Mouse (Mus musculus): ENCODE results near the gene Bzw1. TPM values are rescaled to one million over a fixed set of nuclear protein-coding genes. Genes with fewer than 3 reads are reported as not detected.

Bzw1 gene
- polyA plus RNA-seq, 1 experiment from 2014 or later, result 375 TPM

DNA sequence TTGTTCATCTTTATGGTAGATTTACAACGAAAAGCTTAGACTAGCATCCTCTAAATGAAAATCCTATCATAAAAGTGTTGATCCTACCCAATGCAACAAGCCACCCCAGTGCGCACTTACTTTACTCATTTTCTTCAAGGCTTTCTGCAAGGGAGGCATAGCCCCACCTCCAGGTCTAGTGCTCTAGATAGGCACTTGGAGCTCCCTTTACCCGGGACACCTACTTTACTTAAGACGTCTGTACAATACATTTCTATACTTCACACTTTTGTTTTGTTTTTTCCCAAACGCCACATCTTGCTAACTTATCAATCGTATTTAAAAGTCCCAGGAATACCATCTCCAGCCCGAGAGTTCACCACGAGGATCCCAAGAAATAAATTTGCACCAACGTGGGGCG lies 52.0 kb downstream of the Bzw1 start:
- H3K4me1 ChIP-seq (replicated peaks; ENCODE audit: control insufficient read depth, insufficient read depth, low read length), result peaks cover 18% of the 10 kb centered on the region
- no peaks in the 10 kb centered on the region for H3K9me3 ChIP-seq (ENCODE audit: control insufficient read depth, low read length)
- no peaks in the 10 kb centered on the region for H3K27me3 ChIP-seq (replicated peaks; ENCODE audit: control insufficient read depth, insufficient read depth, low read length)
- 10% methylated on average over 10 of the region's 10 CpGs for WGBS
- peak overlapping the region; percentile 92 for H3K27ac ChIP-seq (ENCODE audit: low read length)
- peak overlapping the region; percentile 55 for H3K4me3 ChIP-seq (replicated peaks; ENCODE audit: low read length)
- peak overlapping the region; percentile 61 for H3K4me2 ChIP-seq (ENCODE audit: low read length)
- H3K36me3 ChIP-seq (ENCODE audit: control insufficient read depth, insufficient read depth), result peaks cover 4% of the 10 kb centered on the region; the same call in 1 of the 2 replicates
- no peak for ATAC-seq
- peak overlapping the region; percentile 78 for H3K9ac ChIP-seq (replicated peaks; ENCODE audit: low read depth, low read length)

- Histone ChIP-seq H3K9me3 (ENCODE audit: control insufficient read depth, low read length) (no peaks in the 10 kb centered on the region), H3K4me2 (ENCODE audit: low read length) (peak within 1 kb of the TSS; percentile 61), H3K4me3 (replicated peaks; ENCODE audit: low read length) (peak within 1 kb of the TSS; percentile 55), H3K4me1 (replicated peaks; ENCODE audit: control insufficient read depth, insufficient read depth, low read length) (peaks cover 18% of the 10 kb centered on the region), H3K27me3 (replicated peaks; ENCODE audit: control insufficient read depth, insufficient read depth, low read length) (no peaks in the 10 kb centered on the region), H3K9ac (replicated peaks; ENCODE audit: low read depth, low read length) (peak within 1 kb of the TSS; percentile 78), H3K36me3 (ENCODE audit: control insufficient read depth, insufficient read depth) (peaks cover 4% of the 10 kb centered on the region; the same call in 1 of the 2 replicates), H3K27ac (ENCODE audit: low read length) (peak within 1 kb of the TSS; percentile 92)
- peak; percentile 98 for ATAC-seq
- under 1% methylated on average over 33 of the region's 33 CpGs for WGBS
Measured at GRCm38 (mm10) chr1:58445143-58445722, 52.5 kb downstream of the Bzw1 start, which contains the start of the genes Nif3l1 and Ppil3. Nif3l1 (plus strand) TSS chr1:58445151. Ppil3 (minus strand) TSS chr1:58445486.

DNA sequence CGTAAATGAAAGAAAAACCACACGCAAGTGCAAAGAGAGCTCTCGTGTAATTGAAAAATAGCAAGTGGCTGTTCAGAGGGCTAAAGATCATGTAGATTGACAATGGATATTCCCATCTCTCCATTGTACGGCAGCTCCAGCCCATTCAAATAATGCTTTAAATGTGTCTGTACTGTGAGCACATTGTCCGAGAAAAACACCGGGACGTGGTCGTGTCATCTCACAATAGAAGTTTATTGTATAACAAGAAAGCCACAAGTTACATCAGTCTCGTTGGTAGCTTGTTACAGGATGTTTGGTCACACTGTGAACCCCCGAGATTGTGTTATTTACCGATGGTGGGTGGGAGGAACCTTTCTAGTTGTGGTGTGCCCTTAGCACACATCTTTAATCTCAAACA lies 53.2 kb downstream of the Bzw1 start:
- Histone ChIP-seq H3K27me3 (replicated peaks; ENCODE audit: control insufficient read depth, insufficient read depth, low read length) (no peaks in the 10 kb centered on the region), H3K36me3 (ENCODE audit: control insufficient read depth, insufficient read depth) (peaks cover 3% of the 10 kb centered on the region), H3K9me3 (ENCODE audit: control insufficient read depth, low read length) (no peaks in the 10 kb centered on the region), H3K4me3 (replicated peaks; ENCODE audit: low read length) (peak overlapping the region; percentile 55), H3K9ac (replicated peaks; ENCODE audit: low read depth, low read length) (peak overlapping the region; percentile 78), H3K4me1 (replicated peaks; ENCODE audit: control insufficient read depth, insufficient read depth, low read length) (peaks cover 18% of the 10 kb centered on the region), H3K4me2 (ENCODE audit: low read length) (peak overlapping the region; percentile 61), H3K27ac (ENCODE audit: low read length) (peak overlapping the region; percentile 92)
- no peak for ATAC-seq
- WGBS, result 2% methylated on average over 11 of the region's 11 CpGs

GRCm38 (mm10) chr1:58447766-58448165 lies 55.1 kb downstream of the Bzw1 start:
- peaks cover 7% of the 10 kb centered on the region for H3K36me3 ChIP-seq (ENCODE audit: control insufficient read depth, insufficient read depth)

GRCm38 (mm10) chr1:58448396-58448795 lies 55.7 kb downstream of the Bzw1 start:
- no peak overlapping the region for H3K4me2 ChIP-seq (ENCODE audit: low read length)
- H3K9ac ChIP-seq (replicated peaks; ENCODE audit: low read depth, low read length), result no peak overlapping the region
- H3K9me3 ChIP-seq (ENCODE audit: control insufficient read depth, low read length), result no peaks in the 10 kb centered on the region
- peaks cover 18% of the 10 kb centered on the region for H3K4me1 ChIP-seq (replicated peaks; ENCODE audit: control insufficient read depth, insufficient read depth, low read length)
- peaks cover 10% of the 10 kb centered on the region for H3K36me3 ChIP-seq (ENCODE audit: control insufficient read depth, insufficient read depth)
- H3K27me3 ChIP-seq (replicated peaks; ENCODE audit: control insufficient read depth, insufficient read depth, low read length), result no peaks in the 10 kb centered on the region
- H3K4me3 ChIP-seq (replicated peaks; ENCODE audit: low read length), result no peak overlapping the region
- ATAC-seq, result no peak
- H3K27ac ChIP-seq (ENCODE audit: low read length), result no peak overlapping the region
- WGBS, result 93% methylated on average over 7 of the region's 7 CpGs

More at GRCm38 (mm10) chr1:58447766-58448165, 55.1 kb downstream of the Bzw1 start:
- H3K27me3 ChIP-seq (replicated peaks; ENCODE audit: control insufficient read depth, insufficient read depth, low read length), result no peaks in the 10 kb centered on the region
- H3K4me1 ChIP-seq (replicated peaks; ENCODE audit: control insufficient read depth, insufficient read depth, low read length), result peaks cover 18% of the 10 kb centered on the region
- ATAC-seq, result no peak
- no peak overlapping the region for H3K4me3 ChIP-seq (replicated peaks; ENCODE audit: low read length)
- no peak overlapping the region for H3K4me2 ChIP-seq (ENCODE audit: low read length)
- 94% methylated on average over 7 of the region's 7 CpGs for WGBS
- no peaks in the 10 kb centered on the region for H3K9me3 ChIP-seq (ENCODE audit: control insufficient read depth, low read length)
- no peak overlapping the region for H3K9ac ChIP-seq (replicated peaks; ENCODE audit: low read depth, low read length)
- H3K27ac ChIP-seq (ENCODE audit: low read length), result no peak overlapping the region

DNA sequence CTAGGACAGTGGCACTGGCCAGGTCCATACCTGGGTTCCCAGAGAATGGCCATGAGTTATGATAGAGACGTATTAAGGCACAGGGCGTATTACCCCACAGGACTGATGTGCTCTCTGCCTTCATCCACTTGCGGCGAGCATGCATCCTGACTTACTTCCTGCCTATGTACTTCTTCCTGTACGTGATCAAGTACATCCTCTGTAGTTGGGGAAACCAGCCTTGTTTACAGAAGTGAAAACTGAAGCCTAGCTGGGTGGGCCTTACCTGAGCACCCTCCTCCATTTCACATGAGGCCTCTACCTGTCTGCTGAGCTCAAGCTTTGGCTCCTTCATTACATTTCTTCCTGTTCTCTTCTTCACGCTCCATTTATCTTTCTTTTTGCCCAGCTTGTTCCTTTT lies 61.6 kb downstream of the Bzw1 start:
- WGBS, result 93% methylated on average over 6 of the region's 6 CpGs
- Histone ChIP-seq H3K9ac (replicated peaks; ENCODE audit: low read depth, low read length) (no peak overlapping the region), H3K4me3 (replicated peaks; ENCODE audit: low read length) (no peak overlapping the region), H3K36me3 (ENCODE audit: control insufficient read depth, insufficient read depth) (peaks cover 29% of the 10 kb centered on the region), H3K27me3 (replicated peaks; ENCODE audit: control insufficient read depth, insufficient read depth, low read length) (no peaks in the 10 kb centered on the region), H3K4me2 (ENCODE audit: low read length) (no peak overlapping the region), H3K4me1 (replicated peaks; ENCODE audit: control insufficient read depth, insufficient read depth, low read length) (no peaks in the 10 kb centered on the region), H3K9me3 (ENCODE audit: control insufficient read depth, low read length) (no peaks in the 10 kb centered on the region), H3K27ac (ENCODE audit: low read length) (no peak overlapping the region)
- no peak for ATAC-seq

Other genes with a start within 250 kb of the Bzw1 start
- gene Aox4, start 182.5 kb upstream of the Bzw1 start, polyA plus RNA-seq (2015; fragmentation: Nextera tagmentation; extraction: Ambion mirVana), result 2.1 TPM in 2 replicates
- gene Aox2, start 114.6 kb upstream of the Bzw1 start, polyA plus RNA-seq (2015; fragmentation: Nextera tagmentation; extraction: Ambion mirVana), result 0.05 TPM in 1 of 2 replicates, not detected in the other
- 192 and 208 TPM in 2 replicates for gene Clk1, start 31.2 kb downstream of the Bzw1 start, polyA plus RNA-seq (2015; fragmentation: Nextera tagmentation; extraction: Ambion mirVana)
- 65.8 and 68.1 TPM in 2 replicates for gene Nif3l1, start 52.3 kb downstream of the Bzw1 start, polyA plus RNA-seq (2015; fragmentation: Nextera tagmentation; extraction: Ambion mirVana)
- 54.1 and 61.4 TPM in 2 replicates for gene Ppil3, start 52.6 kb downstream of the Bzw1 start, polyA plus RNA-seq (2015; fragmentation: Nextera tagmentation; extraction: Ambion mirVana)
- gene Orc2, start 112.2 kb downstream of the Bzw1 start, polyA plus RNA-seq (2015; fragmentation: Nextera tagmentation; extraction: Ambion mirVana), result 29.6 TPM in 2 replicates
- 16.0 and 17.7 TPM in 2 replicates for gene Fam126b, start 193.4 kb downstream of the Bzw1 start, polyA plus RNA-seq (2015; fragmentation: Nextera tagmentation; extraction: Ambion mirVana)
- 161 and 165 TPM in 2 replicates for gene Ndufb3, start 193.5 kb downstream of the Bzw1 start, polyA plus RNA-seq (2015; fragmentation: Nextera tagmentation; extraction: Ambion mirVana)

Measured in forebrain, embryonic 16.5 days (tissue).